Mouse (Mus musculus): ENCODE results near the gene Shld1. TPM values are rescaled to one million over a fixed set of nuclear protein-coding genes. Genes with fewer than 3 reads are reported as not detected.

Shld1 gene
- polyA plus RNA-seq, 1 experiment from 2014 or later: 17.1 TPM

- Histone ChIP-seq H3K4me2 (replicated peaks; ENCODE audit: low read depth, low read length) (no peak overlapping the region), H3K4me1 (ENCODE audit: control insufficient read depth, insufficient read depth, low read length) (no peaks in the 10 kb centered on the region), H3K27me3 (ENCODE audit: control insufficient read depth, insufficient read depth, low read length) (no peaks in the 10 kb centered on the region), H3K9ac (replicated peaks; ENCODE audit: low read depth, low read length) (no peak overlapping the region), H3K9me3 (ENCODE audit: control insufficient read depth, low read depth, low read length) (no peaks in the 10 kb centered on the region), H3K36me3 (ENCODE audit: control insufficient read depth, insufficient read depth, low read length) (no peaks in the 10 kb centered on the region), H3K4me3 (ENCODE audit: low read depth, low read length) (no peak overlapping the region), H3K27ac (ENCODE audit: low read length) (no peak overlapping the region)
- no peak for ATAC-seq (ENCODE audit: insufficient number of reproducible peaks, insufficient read depth, low FRiP score, low read depth)
- WGBS: 68% methylated on average over 5 of the region's 5 CpGs
Measured at GRCm38 (mm10) chr2:132697256-132697655, 10.5 kb downstream of the Shld1 start.

GRCm38 (mm10) chr2:132697695-132698094, 11.0 kb downstream of the Shld1 start:
- no peaks in the 10 kb centered on the region for H3K4me1 ChIP-seq (ENCODE audit: control insufficient read depth, insufficient read depth, low read length)
- no peak; the same call in 1 of the 2 replicates for ATAC-seq (ENCODE audit: insufficient number of reproducible peaks, insufficient read depth, low FRiP score, low read depth)
- no peaks in the 10 kb centered on the region for H3K9me3 ChIP-seq (ENCODE audit: control insufficient read depth, low read depth, low read length)
- WGBS: 45% methylated on average over 7 of the region's 7 CpGs
- no peak overlapping the region for H3K4me2 ChIP-seq (replicated peaks; ENCODE audit: low read depth, low read length)
- no peaks in the 10 kb centered on the region for H3K36me3 ChIP-seq (ENCODE audit: control insufficient read depth, insufficient read depth, low read length)
- H3K4me3 ChIP-seq (ENCODE audit: low read depth, low read length): no peak overlapping the region
- H3K27ac ChIP-seq (ENCODE audit: low read length): no peak overlapping the region
- H3K9ac ChIP-seq (replicated peaks; ENCODE audit: low read depth, low read length): no peak overlapping the region
- H3K27me3 ChIP-seq (ENCODE audit: control insufficient read depth, insufficient read depth, low read length): no peaks in the 10 kb centered on the region

DNA sequence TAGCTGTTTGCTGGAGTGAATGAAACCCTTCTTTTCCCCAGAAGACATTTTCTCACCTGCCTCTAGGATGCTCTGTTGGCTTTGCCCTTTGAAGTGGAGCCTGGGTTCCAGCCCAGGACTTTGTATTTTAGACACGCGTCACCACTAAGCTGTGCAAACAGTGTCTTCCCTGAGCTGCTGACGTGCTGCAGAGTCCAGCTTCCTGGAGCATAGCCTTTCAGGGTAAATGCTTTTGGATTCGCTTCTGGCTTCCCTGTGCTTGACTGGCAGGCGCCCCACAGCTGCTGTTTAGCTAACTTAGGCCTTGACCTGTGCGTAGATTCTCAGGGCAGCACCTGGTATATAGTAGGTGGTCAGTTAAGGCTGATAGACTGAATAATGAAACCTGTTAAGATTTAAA, 11.7 kb downstream of the Shld1 start:
- Histone ChIP-seq H3K9ac (replicated peaks; ENCODE audit: low read depth, low read length) (no peak overlapping the region), H3K9me3 (ENCODE audit: control insufficient read depth, low read depth, low read length) (no peaks in the 10 kb centered on the region), H3K4me1 (ENCODE audit: control insufficient read depth, insufficient read depth, low read length) (no peaks in the 10 kb centered on the region), H3K27ac (ENCODE audit: low read length) (no peak overlapping the region), H3K4me3 (ENCODE audit: low read depth, low read length) (no peak overlapping the region), H3K27me3 (ENCODE audit: control insufficient read depth, insufficient read depth, low read length) (no peaks in the 10 kb centered on the region), H3K4me2 (replicated peaks; ENCODE audit: low read depth, low read length) (no peak overlapping the region), H3K36me3 (ENCODE audit: control insufficient read depth, insufficient read depth, low read length) (no peaks in the 10 kb centered on the region)
- WGBS: 66% methylated on average over 6 of the region's 6 CpGs
- ATAC-seq (ENCODE audit: insufficient number of reproducible peaks, insufficient read depth, low FRiP score, low read depth): 0 out of 2 replicates have a peak, but pooled peaks have one; percentile 10

DNA sequence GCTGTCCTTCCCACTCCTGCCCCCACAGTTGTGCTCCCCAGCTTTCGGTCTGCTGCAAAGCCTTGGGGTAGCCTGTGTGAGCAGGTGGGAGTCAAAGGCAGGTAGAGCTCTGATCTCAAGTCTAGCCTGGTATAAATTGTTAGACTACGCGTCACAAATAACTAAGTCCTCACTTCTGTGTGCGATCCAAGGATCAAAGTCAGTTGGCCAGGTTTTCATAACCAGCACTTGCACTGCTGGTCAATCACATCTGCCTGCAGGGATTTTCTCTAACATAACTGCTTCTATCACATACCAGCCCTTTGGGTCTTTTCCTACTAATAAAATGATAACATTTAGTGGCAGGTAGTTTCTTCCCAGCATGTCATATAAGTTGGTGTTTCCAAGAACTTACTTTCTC, 14.2 kb downstream of the Shld1 start:
- H3K9ac ChIP-seq (replicated peaks; ENCODE audit: low read depth, low read length): no peak overlapping the region
- H3K36me3 ChIP-seq (ENCODE audit: control insufficient read depth, insufficient read depth, low read length): no peaks in the 10 kb centered on the region
- no peaks in the 10 kb centered on the region for H3K27me3 ChIP-seq (ENCODE audit: control insufficient read depth, insufficient read depth, low read length)
- no peak overlapping the region for H3K4me3 ChIP-seq (ENCODE audit: low read depth, low read length)
- ATAC-seq (ENCODE audit: insufficient number of reproducible peaks, insufficient read depth, low FRiP score, low read depth): no peak
- no peaks in the 10 kb centered on the region for H3K4me1 ChIP-seq (ENCODE audit: control insufficient read depth, insufficient read depth, low read length)
- H3K4me2 ChIP-seq (replicated peaks; ENCODE audit: low read depth, low read length): no peak overlapping the region
- H3K27ac ChIP-seq (ENCODE audit: low read length): no peak overlapping the region
- H3K9me3 ChIP-seq (ENCODE audit: control insufficient read depth, low read depth, low read length): no peaks in the 10 kb centered on the region
- WGBS: 93% methylated on average over 4 of the region's 4 CpGs

GRCm38 (mm10) chr2:132701451-132701886, 14.7 kb downstream of the Shld1 start:
- ATAC-seq (ENCODE audit: insufficient number of reproducible peaks, insufficient read depth, low FRiP score, low read depth): peak; percentile 71; the same call in 1 of the 2 replicates

DNA sequence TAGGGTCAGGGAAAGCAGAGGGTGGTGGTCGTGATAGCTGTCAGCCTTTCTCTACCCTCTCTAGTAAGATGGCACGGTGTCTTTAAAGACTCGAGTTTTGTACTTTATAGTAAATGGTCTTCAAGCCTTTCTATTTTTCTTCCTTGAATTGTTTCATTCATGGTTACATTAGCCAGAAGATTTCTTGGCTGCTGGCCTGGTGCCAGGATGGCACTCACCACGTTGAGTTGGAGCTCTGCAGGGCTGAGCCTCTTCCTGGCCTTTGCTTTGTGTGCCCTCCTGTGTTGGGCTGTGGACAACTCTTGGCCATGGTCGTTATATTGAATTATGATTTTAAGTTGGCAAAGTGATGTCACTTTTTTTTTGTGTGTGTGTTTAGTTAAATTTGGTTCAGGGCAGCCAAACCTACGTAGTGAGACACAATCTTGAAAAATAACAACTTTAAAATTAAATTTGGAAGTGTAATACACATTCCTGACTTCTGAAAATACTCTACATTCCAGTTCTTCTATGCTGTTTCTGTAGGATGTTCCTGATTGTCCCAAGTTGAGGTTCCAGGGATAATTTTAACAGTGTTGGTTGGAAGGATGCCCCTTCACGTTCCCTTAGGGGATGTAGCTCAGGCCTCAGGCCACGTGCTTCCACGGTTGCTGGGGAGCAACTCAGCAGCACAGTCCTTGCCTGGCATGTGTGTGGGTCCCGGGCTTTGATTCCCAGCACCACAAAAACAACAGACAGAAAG, 18.7 kb downstream of the Shld1 start:
- H3K9ac ChIP-seq (replicated peaks; ENCODE audit: low read depth, low read length): no peak overlapping the region
- H3K27ac ChIP-seq (ENCODE audit: low read length): no peak overlapping the region
- WGBS: 80% methylated on average over 10 of the region's 10 CpGs
- no peak overlapping the region for H3K4me3 ChIP-seq (ENCODE audit: low read depth, low read length)
- no peaks in the 10 kb centered on the region for H3K4me1 ChIP-seq (ENCODE audit: control insufficient read depth, insufficient read depth, low read length)
- no peak overlapping the region for H3K4me2 ChIP-seq (replicated peaks; ENCODE audit: low read depth, low read length)
- H3K36me3 ChIP-seq (ENCODE audit: control insufficient read depth, insufficient read depth, low read length): no peaks in the 10 kb centered on the region
- no peaks in the 10 kb centered on the region for H3K9me3 ChIP-seq (ENCODE audit: control insufficient read depth, low read depth, low read length)
- no peak for ATAC-seq (ENCODE audit: insufficient number of reproducible peaks, insufficient read depth, low FRiP score, low read depth)
- H3K27me3 ChIP-seq (ENCODE audit: control insufficient read depth, insufficient read depth, low read length): no peaks in the 10 kb centered on the region

More at GRCm38 (mm10) chr2:132701451-132701886, 14.7 kb downstream of the Shld1 start:
- Histone ChIP-seq H3K9me3 (ENCODE audit: control insufficient read depth, low read depth, low read length) (no peaks in the 10 kb centered on the region), H3K36me3 (ENCODE audit: control insufficient read depth, insufficient read depth, low read length) (no peaks in the 10 kb centered on the region), H3K4me2 (replicated peaks; ENCODE audit: low read depth, low read length) (no peak overlapping the region), H3K4me1 (ENCODE audit: control insufficient read depth, insufficient read depth, low read length) (no peaks in the 10 kb centered on the region), H3K27ac (ENCODE audit: low read length) (no peak overlapping the region), H3K9ac (replicated peaks; ENCODE audit: low read depth, low read length) (no peak overlapping the region), H3K27me3 (ENCODE audit: control insufficient read depth, insufficient read depth, low read length) (no peaks in the 10 kb centered on the region), H3K4me3 (ENCODE audit: low read depth, low read length) (no peak overlapping the region)
- WGBS: 20% methylated on average over 7 of the region's 7 CpGs

GRCm38 (mm10) chr2:132706309-132706708, 19.6 kb downstream of the Shld1 start:
- Histone ChIP-seq H3K9ac (replicated peaks; ENCODE audit: low read depth, low read length) (no peak overlapping the region), H3K4me1 (ENCODE audit: control insufficient read depth, insufficient read depth, low read length) (no peaks in the 10 kb centered on the region), H3K4me3 (ENCODE audit: low read depth, low read length) (no peak overlapping the region), H3K27me3 (ENCODE audit: control insufficient read depth, insufficient read depth, low read length) (no peaks in the 10 kb centered on the region), H3K27ac (ENCODE audit: low read length) (no peak overlapping the region), H3K4me2 (replicated peaks; ENCODE audit: low read depth, low read length) (no peak overlapping the region), H3K9me3 (ENCODE audit: control insufficient read depth, low read depth, low read length) (no peaks in the 10 kb centered on the region), H3K36me3 (ENCODE audit: control insufficient read depth, insufficient read depth, low read length) (no peaks in the 10 kb centered on the region)
- WGBS: 72% methylated on average over 3 of the region's 3 CpGs
- ATAC-seq (ENCODE audit: insufficient number of reproducible peaks, insufficient read depth, low FRiP score, low read depth): no peak

- Histone ChIP-seq H3K27ac (ENCODE audit: low read length) (no peak overlapping the region), H3K36me3 (ENCODE audit: control insufficient read depth, insufficient read depth, low read length) (no peaks in the 10 kb centered on the region), H3K4me3 (ENCODE audit: low read depth, low read length) (no peak overlapping the region), H3K9ac (replicated peaks; ENCODE audit: low read depth, low read length) (no peak overlapping the region), H3K9me3 (ENCODE audit: control insufficient read depth, low read depth, low read length) (no peaks in the 10 kb centered on the region), H3K4me2 (replicated peaks; ENCODE audit: low read depth, low read length) (no peak overlapping the region), H3K27me3 (ENCODE audit: control insufficient read depth, insufficient read depth, low read length) (no peaks in the 10 kb centered on the region), H3K4me1 (ENCODE audit: control insufficient read depth, insufficient read depth, low read length) (no peaks in the 10 kb centered on the region)
- WGBS: 74% methylated on average over 2 of the region's 2 CpGs
- no peak for ATAC-seq (ENCODE audit: insufficient number of reproducible peaks, insufficient read depth, low FRiP score, low read depth)
Measured at GRCm38 (mm10) chr2:132710488-132710887, 23.8 kb downstream of the Shld1 start.

DNA sequence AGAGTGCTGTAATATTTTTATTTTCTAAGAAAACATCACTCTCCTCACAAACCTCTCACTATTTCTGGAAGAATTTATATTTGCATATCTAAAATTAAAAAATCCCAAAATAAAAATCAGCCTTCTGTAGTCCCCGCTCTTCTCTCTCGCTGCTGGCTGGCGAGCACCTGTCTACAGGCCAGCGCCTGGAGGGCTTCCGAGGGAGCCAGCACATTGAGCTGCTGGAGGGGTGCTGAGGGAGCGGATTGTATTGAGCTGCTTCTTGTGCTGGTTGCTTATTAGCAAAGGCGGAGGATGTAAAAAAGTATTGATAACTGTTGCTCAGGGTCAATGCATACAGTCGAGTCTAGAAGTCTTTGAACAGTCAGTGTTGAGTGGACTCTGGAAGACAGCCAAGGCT, 25.3 kb downstream of the Shld1 start:
- Histone ChIP-seq H3K36me3 (ENCODE audit: control insufficient read depth, insufficient read depth, low read length) (no peaks in the 10 kb centered on the region), H3K27me3 (ENCODE audit: control insufficient read depth, insufficient read depth, low read length) (no peaks in the 10 kb centered on the region), H3K4me1 (ENCODE audit: control insufficient read depth, insufficient read depth, low read length) (no peaks in the 10 kb centered on the region), H3K4me3 (ENCODE audit: low read depth, low read length) (no peak overlapping the region), H3K9me3 (ENCODE audit: control insufficient read depth, low read depth, low read length) (no peaks in the 10 kb centered on the region), H3K9ac (replicated peaks; ENCODE audit: low read depth, low read length) (no peak overlapping the region), H3K27ac (ENCODE audit: low read length) (no peak overlapping the region), H3K4me2 (replicated peaks; ENCODE audit: low read depth, low read length) (no peak overlapping the region)
- ATAC-seq (ENCODE audit: insufficient number of reproducible peaks, insufficient read depth, low FRiP score, low read depth): no peak
- 84% methylated on average over 8 of the region's 8 CpGs for WGBS
